ENCODE assay signal across 9 mouse cellular contexts in the genomic region with DNA sequence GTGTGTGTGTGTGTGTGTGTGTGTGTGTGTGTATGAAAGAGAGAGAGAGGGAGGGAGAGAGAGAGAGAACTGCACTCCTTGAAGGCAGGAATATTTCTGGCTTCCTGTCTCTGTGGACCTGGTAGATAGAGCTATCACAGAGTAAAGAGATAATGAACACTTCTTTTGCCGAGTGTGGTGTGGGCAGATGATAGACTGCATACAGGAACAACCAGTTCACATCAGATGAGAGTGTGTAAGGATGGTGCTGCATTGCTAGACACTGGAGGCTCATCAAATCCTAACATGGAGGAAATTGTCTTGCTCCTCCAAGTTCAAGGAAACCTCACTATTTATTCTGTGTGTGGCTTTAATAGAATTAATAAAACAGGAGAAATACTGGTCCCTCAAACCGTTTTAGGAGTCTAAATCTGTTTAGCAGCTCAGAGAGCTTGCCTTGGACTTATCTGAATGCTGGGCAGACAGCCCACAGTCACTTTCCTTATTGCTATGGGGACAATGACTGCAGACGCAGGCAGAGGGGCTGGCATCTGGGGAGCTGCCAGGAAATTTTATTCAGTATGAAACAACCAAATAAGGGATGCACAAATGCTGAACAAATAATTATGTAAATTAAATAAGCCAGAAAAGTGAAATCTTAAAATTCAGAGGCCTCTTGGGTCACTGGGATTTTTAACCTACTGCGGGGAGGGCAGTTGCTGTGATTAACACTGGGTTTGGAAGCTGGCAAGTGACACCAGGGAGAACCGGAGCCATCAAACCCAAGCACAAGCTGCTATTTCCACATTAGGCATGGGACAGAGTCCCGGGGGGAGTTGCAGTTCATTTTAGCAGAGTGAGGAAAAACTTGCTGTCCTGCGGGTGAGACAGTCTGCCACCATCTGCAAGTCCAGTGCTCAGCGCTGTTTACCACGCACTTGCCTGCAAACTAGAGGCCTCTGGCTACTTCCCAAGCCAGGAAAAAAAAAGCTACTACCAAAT. TPM values are rescaled to one million over a fixed set of nuclear protein-coding genes. Genes with fewer than 3 reads are reported as not detected.
DNase-seq lines count a peak whose midpoint lies in the region; ATAC-seq and TF ChIP-seq lines count a peak whose summit lies in the region.
"Had no signal": no experiment of that assay in that cellular context is flagged by ENCODE, and none has a peak within 500 bp of the region (broad histone marks: within the 10 kb centered on the region; RNA-seq: fewer than 3 reads in every experiment).

No protein-coding gene starts in this region.

- peak overlapping the region; percentile 92 for H3K27ac ChIP-seq in layer of hippocampus, adult 2 months
- H3K27ac ChIP-seq in midbrain, embryonic 16.5 days (ENCODE audit: low read length) = peak overlapping the region; percentile 40
- H3K27ac ChIP-seq: neural tube, embryonic 12.5 days had no signal

- H3K9ac ChIP-seq in midbrain, embryonic 16.5 days (ENCODE audit: low read depth, low read length) = no peak overlapping the region
- H3K9ac ChIP-seq: neural tube, embryonic 12.5 days had no signal

- H3K27me3 ChIP-seq in midbrain, embryonic 16.5 days (ENCODE audit: control insufficient read depth, insufficient read depth, low read depth, low read length) = no peaks in the 10 kb centered on the region
- H3K27me3 ChIP-seq: neural tube, embryonic 12.5 days had no signal

- peaks cover 13% of the 10 kb centered on the region for H3K4me1 ChIP-seq in midbrain, embryonic 16.5 days (ENCODE audit: control insufficient read depth, insufficient read depth, low read length)
- H3K4me1 ChIP-seq: neural tube, embryonic 12.5 days had no signal

- no peak for TF ChIP-seq CTCF in layer of hippocampus, adult 2 months (conservative IDR thresholded peaks at IDR 0.05)

- peak; percentile 24 for DNase-seq in adrenal gland, adult 2 months
- no peak for DNase-seq in adrenal gland, postnatal 4 days (ENCODE audit: low spot score in 2 of 2)
- DNase-seq in brain, adult 2 months (ENCODE audit: low read depth, low spot score) = peak; percentile 71
- peak; percentile 30 to 34 for DNase-seq in frontal cortex, postnatal 36 days (ENCODE audit: low spot score in 2 of 2)
- peak; percentile 72 to 73 for DNase-seq in layer of hippocampus, adult 2 months (ENCODE audit: low spot score in 2 of 2)
- no peak for DNase-seq in testis, postnatal 10 days (ENCODE audit: low spot score)

- 41% methylated on average over 9 of the region's 9 CpGs for whole genome bisulfite sequencing in midbrain, embryonic 16.5 days

- H3K9me3 ChIP-seq in midbrain, embryonic 16.5 days (replicated peaks; ENCODE audit: control insufficient read depth, low read length, poor library complexity, severe bottlenecking) = no peaks in the 10 kb centered on the region
- H3K9me3 ChIP-seq: neural tube, embryonic 12.5 days had no signal

- H3K4me2 ChIP-seq in midbrain, embryonic 16.5 days (ENCODE audit: low read length) = no peak overlapping the region
- H3K4me2 ChIP-seq: neural tube, embryonic 12.5 days had no signal

- H3K4me3 ChIP-seq in layer of hippocampus, adult 2 months = no peak overlapping the region
- H3K4me3 ChIP-seq in midbrain, embryonic 16.5 days (ENCODE audit: low read depth, low read length) = no peak overlapping the region
- H3K4me3 ChIP-seq: neural tube, embryonic 12.5 days had no signal

- H3K36me3 ChIP-seq in midbrain, embryonic 16.5 days (ENCODE audit: control insufficient read depth, insufficient read depth, low read length) = no peaks in the 10 kb centered on the region
- H3K36me3 ChIP-seq: neural tube, embryonic 12.5 days had no signal

- ATAC-seq in midbrain, embryonic 16.5 days = peak; percentile 88
- ATAC-seq in CD4-positive, CD25-positive, alpha-beta regulatory T cell, adult 4 months = no peak

RNA-seq across cellular contexts. Expression of gene Ly86, which starts 43.5 kb away (rescaled TPM):
- total RNA-seq in adrenal gland, adult 2 months (2021) = 1 to 10 TPM; 5.9 to 6.0 TPM
- polyA plus RNA-seq in adrenal gland, adult 2 months (2012; rRNA removed) = 2.1 and 2.4 TPM in 2 replicates
- total RNA-seq in adrenal gland, postnatal 4 days (2021) = 1 to 10 TPM; 3.6 to 4.5 TPM
- total RNA-seq in layer of hippocampus, adult 2 months (2021) = 1 to 10 TPM; 8.5 to 8.7 TPM
- 5.9 and 6.8 TPM in 2 replicates for polyA plus RNA-seq in midbrain, embryonic 16.5 days (2015; fragmentation: Nextera tagmentation; extraction: Ambion mirVana)
- 10 to 100 TPM in 1 of 2 experiments, 1 to 10 TPM in 1; 2.6 to 10.2 TPM for polyA plus RNA-seq in CD4-positive, CD25-positive, alpha-beta regulatory T cell, adult 4 months (2017; shearing (Covaris generic))

Comparison
In these comparisons a context has a peak if more than half of its experiments do, and no peak if none do; other contexts are left out.
1. DNase-seq: peak in adrenal gland, adult 2 months (single experiment), brain, adult 2 months (single experiment), frontal cortex, postnatal 36 days (2 of 2) and layer of hippocampus, adult 2 months (2 of 2); none in adrenal gland, postnatal 4 days (0 of 2) and testis, postnatal 10 days (single experiment).